Mouse (Mus musculus): ENCODE results near the gene Naip1. TPM values are rescaled to one million over a fixed set of nuclear protein-coding genes. Genes with fewer than 3 reads are reported as not detected.
"Not testable (repeated sequence)": the region's sequence is repeated elsewhere in the genome, so short reads cannot be mapped to it uniquely, and the experiment has no call there.

Naip1 gene
- not detected in 2 replicates for total RNA-seq (2017)

DNA sequence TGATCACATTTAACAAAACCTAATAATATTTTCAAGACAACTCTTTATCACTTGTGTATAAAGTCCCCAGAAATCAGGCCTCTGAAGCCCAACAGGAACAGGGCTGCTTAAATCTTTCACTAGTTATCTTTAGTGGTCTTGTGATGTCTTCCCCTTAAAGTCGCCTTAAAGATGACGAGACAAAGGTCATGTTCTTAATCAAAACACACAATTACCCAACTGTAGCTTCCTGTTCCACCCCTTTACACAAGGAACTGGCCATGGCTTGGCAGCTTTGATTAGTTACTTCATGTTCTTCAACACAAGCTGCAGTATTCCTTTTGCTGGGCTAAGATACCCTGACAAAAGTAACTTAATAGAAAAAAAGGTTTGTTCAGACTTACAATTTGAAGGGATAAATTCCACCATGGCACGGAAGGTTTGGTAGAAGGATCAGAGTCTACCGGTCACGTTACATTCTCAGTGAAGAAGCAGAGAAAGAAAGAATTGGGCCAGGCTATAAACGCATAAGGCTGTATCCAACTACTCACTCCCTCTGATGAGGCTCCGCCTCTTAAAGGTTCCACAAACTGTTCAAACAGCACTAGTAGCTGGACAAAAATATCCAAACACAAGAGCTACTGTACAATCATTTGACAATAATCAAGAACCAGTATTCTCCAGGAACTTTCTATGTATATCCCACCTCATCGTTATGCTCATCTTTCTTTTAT lies at the start of gene Naip1:
Gene Naip1, minus strand, starts transcription at position 455 of the 713 bp plus-strand sequence.
- not testable (repeated sequence) for ATAC-seq (replicated peaks in 1 of 2; ENCODE audit: insufficient read depth in 1 of 2, low FRiP score in 2 of 2, low TSS enrichment in 1 of 2, low read depth in 1 of 2, poor library complexity in 2 of 2, severe bottlenecking in 2 of 2)

DNA sequence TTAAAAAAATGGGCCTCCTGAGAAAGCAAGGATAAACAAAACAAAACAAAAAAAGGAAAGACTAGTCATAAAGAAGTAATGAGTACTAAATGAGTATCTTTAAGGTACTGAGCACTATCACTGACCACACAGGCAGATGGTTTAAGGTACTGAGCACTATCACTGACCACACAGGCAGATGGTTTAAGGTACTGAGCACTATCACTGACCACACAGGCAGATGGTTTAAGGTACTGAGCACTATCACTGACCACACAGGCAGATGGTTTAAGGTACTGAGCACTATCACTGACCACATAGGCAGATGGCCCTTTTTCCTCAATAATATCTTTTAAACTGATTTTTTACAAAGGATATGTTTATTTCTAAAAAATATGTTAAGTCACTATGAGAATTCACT lies 47.0 kb upstream of the Naip1 start:
- ATAC-seq (replicated peaks in 1 of 2; ENCODE audit: insufficient read depth in 1 of 2, low FRiP score in 2 of 2, low TSS enrichment in 1 of 2, low read depth in 1 of 2, poor library complexity in 2 of 2, severe bottlenecking in 2 of 2), result not testable (repeated sequence)

DNA sequence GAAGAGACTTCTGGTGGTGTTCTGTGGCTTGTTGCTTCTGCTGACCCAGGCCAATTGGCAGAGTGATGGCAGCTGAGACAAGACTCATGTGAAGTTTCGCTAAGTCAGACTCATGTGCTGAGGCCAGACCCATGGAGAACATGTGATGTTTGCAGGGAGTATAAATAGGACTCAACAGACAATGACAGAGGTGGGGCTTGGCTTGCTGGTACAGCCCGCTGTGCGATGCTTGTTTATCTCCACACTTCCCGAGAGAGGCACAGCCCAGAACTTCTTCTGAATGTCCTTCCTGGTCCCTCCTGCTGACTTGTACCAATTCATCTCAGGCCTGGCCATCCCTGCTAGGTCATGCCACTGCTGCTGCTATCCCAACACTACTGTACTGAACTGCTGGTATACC lies 42.7 kb upstream of the Naip1 start:
- no peak for ATAC-seq (replicated peaks in 1 of 2; ENCODE audit: insufficient read depth in 1 of 2, low FRiP score in 2 of 2, low TSS enrichment in 1 of 2, low read depth in 1 of 2, poor library complexity in 2 of 2, severe bottlenecking in 2 of 2)

DNA sequence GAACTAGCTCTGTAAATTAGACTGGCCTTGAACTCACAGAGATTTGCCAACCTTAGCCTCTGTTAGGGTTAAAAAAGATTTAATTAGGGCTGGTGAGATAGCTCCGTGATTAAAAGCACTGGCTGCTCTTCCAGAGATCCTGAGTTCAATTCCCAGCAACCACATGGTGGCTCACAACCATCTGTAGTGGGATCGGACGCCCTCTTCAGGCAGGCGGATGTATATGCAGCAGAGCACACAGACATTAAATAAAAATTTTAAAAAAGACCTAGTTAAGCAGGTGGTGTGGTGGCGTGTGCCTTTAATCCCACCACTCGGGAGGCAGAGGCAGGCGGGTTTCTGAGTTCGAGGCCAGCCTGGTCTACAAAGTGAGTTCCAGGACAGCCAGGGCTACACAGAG lies 41.7 kb upstream of the Naip1 start:
- not testable (repeated sequence) for ATAC-seq (replicated peaks in 1 of 2; ENCODE audit: insufficient read depth in 1 of 2, low FRiP score in 2 of 2, low TSS enrichment in 1 of 2, low read depth in 1 of 2, poor library complexity in 2 of 2, severe bottlenecking in 2 of 2)

DNA sequence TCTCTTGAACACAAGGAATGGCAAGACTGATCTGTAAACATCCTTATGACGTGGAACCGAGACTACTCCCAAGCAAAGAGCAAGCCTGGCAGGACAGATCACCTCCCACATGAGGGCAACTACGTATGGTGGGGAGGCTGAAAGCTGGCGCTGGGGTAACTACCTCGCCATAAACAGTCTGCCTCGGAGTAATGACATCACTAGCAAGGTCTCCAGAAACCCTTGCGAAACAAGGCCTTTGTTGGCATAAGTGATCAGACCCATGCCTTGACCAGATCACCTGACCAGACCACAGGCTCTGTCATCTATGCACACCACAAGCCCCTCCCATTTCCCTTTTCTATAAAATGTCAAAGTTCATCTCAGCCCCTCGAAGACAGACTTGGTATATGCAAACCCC lies 40.6 kb upstream of the Naip1 start:
- peak in 1 of 2 experiments; percentile 31; a peak in 2 of 4 replicates for ATAC-seq (replicated peaks in 1 of 2; ENCODE audit: insufficient read depth in 1 of 2, low FRiP score in 2 of 2, low TSS enrichment in 1 of 2, low read depth in 1 of 2, poor library complexity in 2 of 2, severe bottlenecking in 2 of 2)

DNA sequence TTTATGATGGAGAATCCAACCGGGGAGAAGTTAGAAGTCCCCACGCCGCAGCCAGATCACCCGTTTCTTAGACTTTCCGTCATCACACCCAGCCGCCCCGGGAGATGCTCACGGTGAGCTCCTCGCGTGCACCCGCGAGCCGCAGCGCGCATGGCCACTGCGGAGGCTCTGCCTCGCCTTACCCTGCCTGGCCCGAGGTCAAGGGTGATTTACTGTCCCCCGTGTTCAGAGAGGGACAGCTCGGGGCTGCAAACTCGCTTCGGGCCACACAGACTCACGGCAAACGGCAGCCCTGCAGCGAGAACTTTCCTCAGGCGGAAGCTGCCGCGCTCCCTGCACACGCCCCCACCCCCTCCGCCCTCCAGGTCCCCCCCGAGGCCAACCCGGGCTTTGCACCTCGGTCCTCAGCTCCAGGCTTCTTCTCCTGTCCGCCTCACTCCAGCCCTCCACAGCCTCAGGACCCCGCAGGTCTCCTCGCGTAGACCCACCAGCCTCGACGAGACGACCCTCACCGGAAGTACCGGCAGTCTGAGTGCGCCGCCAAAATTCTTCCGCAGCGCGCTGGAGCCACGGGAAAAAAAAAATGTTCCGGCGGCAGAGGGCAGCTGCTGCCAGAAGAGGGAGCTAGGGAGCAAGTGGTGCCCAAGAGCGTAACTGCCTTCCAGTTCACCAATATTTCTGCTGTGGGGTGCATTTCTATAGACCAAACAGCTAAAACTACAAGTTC lies 39.6 kb upstream of the Naip1 start, which contains the start of gene Gtf2h2:
Gene Gtf2h2, minus strand, starts transcription at position 519 of the 727 bp plus-strand sequence.
- peak; percentile 87 to 90 for ATAC-seq (replicated peaks in 1 of 2; ENCODE audit: insufficient read depth in 1 of 2, low FRiP score in 2 of 2, low TSS enrichment in 1 of 2, low read depth in 1 of 2, poor library complexity in 2 of 2, severe bottlenecking in 2 of 2)

DNA sequence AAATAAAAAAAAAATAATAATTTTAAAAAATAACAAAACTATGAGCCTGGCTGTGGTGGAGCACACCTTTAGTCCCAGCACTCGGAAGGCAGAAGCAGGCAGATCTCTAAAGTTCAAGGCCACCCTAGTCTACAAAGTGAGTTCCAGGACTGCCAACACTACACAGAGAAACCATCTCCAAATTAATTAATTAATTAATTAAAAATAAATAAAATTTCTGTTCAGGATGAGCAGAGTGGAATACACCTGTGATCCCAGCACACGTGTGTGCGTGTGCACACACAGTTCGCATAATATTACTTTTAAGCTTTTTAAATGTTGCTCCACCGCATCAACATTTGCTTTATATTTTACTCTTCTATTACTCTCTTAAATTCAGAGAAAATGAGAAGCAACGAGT lies 39.0 kb upstream of the Naip1 start:
- ATAC-seq (replicated peaks in 1 of 2; ENCODE audit: insufficient read depth in 1 of 2, low FRiP score in 2 of 2, low TSS enrichment in 1 of 2, low read depth in 1 of 2, poor library complexity in 2 of 2, severe bottlenecking in 2 of 2), result no peak

DNA sequence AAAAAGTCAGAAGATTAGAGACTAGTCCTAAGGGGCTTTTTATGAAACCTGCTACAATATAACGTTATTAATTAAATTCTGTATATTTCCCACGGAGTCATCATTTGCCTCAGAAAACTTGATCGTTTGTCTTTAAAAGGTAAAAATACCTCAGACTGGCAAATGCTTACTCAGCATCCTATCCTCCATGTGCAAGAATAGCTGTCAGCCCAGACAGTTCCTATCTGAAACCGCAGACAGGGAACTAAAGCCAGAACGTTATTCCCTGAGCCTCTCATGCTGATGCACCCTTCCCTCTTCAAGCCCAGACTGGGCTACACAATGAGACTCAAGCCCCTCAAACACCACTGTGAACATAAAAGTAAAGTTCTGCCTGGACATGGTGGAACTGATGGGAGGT lies 37.8 kb upstream of the Naip1 start:
- ATAC-seq (replicated peaks in 1 of 2; ENCODE audit: insufficient read depth in 1 of 2, low FRiP score in 2 of 2, low TSS enrichment in 1 of 2, low read depth in 1 of 2, poor library complexity in 2 of 2, severe bottlenecking in 2 of 2), result no peak

DNA sequence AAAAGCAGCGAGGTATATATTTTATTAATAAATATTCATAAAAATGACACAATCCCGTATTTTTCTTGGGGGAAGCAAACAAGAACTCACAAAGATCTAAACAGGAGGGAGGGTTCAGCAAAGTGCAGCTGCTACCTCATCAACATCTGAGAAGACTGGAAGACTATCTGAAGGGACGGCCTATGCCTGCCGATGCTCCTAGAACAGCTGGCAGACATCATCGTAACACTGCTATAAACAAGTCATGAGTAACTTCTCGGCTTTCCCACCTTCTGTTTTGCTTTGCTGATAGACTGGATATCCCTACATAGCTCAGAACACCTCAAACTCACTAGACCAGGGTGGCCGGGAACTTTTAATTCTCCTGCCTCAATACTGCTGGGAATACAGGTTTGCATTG lies 30.9 kb upstream of the Naip1 start:
- ATAC-seq (replicated peaks in 1 of 2; ENCODE audit: insufficient read depth in 1 of 2, low FRiP score in 2 of 2, low TSS enrichment in 1 of 2, low read depth in 1 of 2, poor library complexity in 2 of 2, severe bottlenecking in 2 of 2), result no peak

DNA sequence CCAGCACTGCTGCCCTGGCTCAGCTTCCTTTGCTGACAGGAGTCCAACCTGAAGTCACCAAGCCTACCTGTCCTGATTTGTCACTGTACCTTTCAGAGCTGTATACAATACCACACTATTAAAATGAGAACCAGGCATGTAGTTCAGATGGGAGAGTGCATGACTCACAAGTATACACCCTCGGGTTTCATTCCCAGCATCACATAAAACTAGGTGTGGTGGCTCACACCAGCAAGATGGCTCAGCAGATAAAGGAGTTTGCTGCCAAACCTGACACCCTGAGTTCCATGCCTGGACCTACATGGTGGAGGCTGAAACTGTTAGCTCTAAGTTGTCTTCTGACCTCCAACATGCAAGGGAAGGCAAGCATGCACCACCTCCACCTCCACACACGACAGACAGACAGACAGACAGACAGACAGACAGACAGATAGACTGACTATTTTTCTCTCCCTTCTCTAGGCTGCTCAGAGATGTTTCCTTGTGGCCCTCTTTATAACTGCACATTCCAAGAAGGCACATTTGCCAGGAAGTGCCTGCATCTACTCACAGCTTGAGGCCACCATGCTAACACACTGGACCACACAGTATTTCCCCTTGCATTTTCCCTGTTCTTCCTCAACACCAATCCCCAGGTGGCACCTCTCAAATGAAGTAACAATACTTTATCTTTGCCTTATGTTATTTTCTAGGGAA lies 11.0 kb upstream of the Naip1 start:
- no peak for ATAC-seq (replicated peaks in 1 of 2; ENCODE audit: insufficient read depth in 1 of 2, low FRiP score in 2 of 2, low TSS enrichment in 1 of 2, low read depth in 1 of 2, poor library complexity in 2 of 2, severe bottlenecking in 2 of 2)

DNA sequence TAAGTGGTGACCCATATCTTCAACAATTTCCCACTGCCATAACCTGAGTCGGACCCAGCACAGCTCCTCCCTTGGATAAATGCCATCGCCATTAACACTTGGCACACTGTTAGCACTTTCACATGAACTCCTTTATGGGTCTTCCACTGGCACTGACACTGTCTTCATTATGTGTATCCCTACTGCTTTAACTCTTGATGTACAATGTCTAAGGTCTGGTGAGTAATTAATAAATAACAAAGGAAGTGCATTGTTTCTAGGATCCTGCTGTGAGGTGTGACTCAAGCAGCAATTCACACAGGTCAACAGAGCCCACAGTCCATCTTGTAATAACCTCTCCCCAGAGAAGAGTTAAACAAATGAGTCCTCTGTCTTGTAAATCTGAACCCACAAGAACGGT lies 8.7 kb upstream of the Naip1 start:
- no peak for ATAC-seq (replicated peaks in 1 of 2; ENCODE audit: insufficient read depth in 1 of 2, low FRiP score in 2 of 2, low TSS enrichment in 1 of 2, low read depth in 1 of 2, poor library complexity in 2 of 2, severe bottlenecking in 2 of 2)

DNA sequence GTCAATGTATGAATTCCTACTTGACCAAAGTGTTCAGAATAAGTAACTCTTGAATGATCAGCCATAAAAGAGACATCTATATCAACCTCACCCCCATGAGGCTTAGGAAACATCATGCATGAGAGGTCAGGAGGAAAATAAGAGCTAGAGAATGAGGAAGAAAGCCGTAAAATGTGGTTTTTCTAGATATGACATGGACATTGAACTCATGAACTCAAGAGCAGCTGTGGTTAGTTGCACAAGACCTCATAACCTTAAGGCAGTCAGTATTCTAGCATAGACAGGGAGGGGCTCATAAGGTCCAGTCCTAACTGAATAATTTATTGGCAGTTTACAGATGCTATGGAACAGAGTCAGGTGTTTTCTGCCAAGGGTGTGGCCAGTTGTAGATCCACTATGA lies 3.2 kb downstream of the Naip1 start:
- ATAC-seq (replicated peaks in 1 of 2; ENCODE audit: insufficient read depth in 1 of 2, low FRiP score in 2 of 2, low TSS enrichment in 1 of 2, low read depth in 1 of 2, poor library complexity in 2 of 2, severe bottlenecking in 2 of 2), result no peak; a peak in 1 of 4 replicates

DNA sequence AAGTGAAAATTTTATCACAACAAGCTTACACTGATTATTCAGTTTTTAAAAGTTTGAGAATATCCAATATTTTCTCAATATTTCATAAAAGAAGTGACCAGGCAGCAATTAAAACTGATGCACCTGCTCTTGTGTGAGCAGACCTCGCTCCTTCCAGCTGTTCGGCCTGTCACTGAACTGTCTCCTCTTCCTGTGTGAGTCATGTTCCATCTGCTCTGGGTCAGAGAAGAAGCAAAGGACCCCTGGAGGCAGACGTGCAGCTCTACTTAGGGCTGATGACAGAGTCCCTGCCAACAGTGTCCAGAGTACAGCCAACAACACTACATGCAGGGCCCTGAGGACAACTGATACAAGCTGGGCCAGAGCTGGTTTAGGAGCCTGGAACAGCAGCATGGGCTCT lies 12.6 kb downstream of the Naip1 start:
- ATAC-seq (replicated peaks in 1 of 2; ENCODE audit: insufficient read depth in 1 of 2, low FRiP score in 2 of 2, low TSS enrichment in 1 of 2, low read depth in 1 of 2, poor library complexity in 2 of 2, severe bottlenecking in 2 of 2), result no peak

DNA sequence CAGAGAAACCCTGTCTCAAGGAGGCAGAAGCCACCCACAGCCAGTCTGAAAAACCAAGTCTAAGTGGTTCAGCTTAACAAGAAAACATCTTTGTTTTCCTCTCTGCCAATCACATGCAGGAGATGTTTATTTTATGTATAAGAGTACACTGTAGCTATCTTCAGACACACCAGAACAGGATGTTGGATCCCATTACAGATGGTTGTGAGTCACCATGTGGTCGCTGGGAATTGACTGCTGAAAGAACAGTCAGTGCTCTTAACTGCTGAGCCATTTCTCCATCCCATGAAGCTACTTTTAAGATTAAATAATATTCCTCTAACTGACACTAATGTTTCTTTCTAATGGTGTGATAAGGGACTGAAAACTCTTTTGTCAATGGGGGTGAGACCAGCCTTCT lies 14.0 kb downstream of the Naip1 start:
- ATAC-seq (replicated peaks in 1 of 2; ENCODE audit: insufficient read depth in 1 of 2, low FRiP score in 2 of 2, low TSS enrichment in 1 of 2, low read depth in 1 of 2, poor library complexity in 2 of 2, severe bottlenecking in 2 of 2), result no peak

DNA sequence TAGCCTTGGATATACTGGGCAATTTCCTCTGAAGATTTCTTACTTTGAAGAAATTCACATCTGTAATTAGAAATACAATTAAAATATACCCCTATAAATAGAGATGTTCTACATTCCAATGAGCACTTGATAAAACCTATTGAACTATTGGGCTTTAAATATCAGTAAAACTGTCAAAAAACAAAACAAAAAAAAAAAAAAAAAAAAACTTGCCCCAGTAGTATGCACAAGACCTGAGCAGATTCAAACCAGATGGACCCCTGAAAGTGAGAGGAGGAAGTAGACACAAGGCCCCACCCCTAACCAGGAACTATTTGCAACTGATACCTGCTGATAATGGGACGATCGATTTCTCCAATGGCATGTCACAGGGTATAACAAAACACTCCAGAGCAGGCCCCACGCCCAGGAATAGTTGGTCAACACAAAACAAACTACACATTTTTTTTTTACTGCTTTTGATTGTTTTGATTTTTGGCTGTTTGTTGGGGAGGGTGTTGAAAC lies 15.3 kb downstream of the Naip1 start:
- ATAC-seq (replicated peaks in 1 of 2; ENCODE audit: insufficient read depth in 1 of 2, low FRiP score in 2 of 2, low TSS enrichment in 1 of 2, low read depth in 1 of 2, poor library complexity in 2 of 2, severe bottlenecking in 2 of 2), result no peak

DNA sequence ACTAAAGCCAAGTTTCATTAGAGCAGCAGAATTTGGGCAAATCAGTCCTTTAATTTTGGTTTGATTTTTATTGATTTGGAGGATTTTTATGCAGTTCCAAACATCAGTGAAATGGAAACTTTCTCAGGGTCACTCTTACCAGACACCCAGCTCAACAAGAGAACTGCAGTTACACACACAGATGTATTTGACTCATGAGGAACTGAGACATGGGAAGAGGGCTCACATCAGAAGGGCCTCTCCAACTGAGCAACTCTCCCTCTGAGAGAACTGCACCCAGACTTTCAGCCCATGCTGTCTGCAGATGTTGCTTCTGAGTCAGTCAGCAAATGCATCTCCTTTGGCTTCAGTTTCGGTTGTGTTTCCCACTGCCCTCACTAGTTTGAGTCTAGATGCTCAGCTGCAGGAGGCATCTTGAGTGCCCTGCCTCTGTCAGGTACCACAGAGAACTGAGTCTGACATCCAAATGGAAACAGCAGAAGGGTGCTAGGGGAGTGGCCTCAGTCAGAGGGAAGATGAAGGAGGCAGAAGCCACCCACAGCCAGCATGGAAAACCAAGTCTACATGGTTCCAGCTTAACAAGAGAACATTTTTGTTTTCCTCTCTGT lies 16.0 kb downstream of the Naip1 start:
- not testable (repeated sequence) for ATAC-seq (replicated peaks in 1 of 2; ENCODE audit: insufficient read depth in 1 of 2, low FRiP score in 2 of 2, low TSS enrichment in 1 of 2, low read depth in 1 of 2, poor library complexity in 2 of 2, severe bottlenecking in 2 of 2)

DNA sequence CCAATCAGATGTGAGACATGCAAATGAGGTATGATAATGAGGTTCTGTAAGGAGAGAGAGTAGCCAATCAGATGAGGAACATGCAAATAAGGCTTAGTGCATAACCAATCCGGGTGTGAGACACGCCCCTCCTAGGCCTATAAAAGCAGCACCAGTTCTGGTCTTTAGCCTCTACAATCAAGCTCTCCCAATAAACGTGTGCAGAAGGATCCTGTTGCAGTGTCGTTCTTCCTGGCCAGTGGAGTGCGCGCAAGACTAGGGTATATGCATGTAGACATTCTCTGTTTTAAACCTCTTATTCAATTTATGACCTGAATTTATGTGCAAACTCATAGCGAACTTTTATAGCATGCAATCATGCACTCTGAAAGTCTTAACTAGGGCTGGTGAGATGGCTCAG lies 32.7 kb downstream of the Naip1 start:
- ATAC-seq (replicated peaks in 1 of 2; ENCODE audit: insufficient read depth in 1 of 2, low FRiP score in 2 of 2, low TSS enrichment in 1 of 2, low read depth in 1 of 2, poor library complexity in 2 of 2, severe bottlenecking in 2 of 2), result not testable (repeated sequence)

DNA sequence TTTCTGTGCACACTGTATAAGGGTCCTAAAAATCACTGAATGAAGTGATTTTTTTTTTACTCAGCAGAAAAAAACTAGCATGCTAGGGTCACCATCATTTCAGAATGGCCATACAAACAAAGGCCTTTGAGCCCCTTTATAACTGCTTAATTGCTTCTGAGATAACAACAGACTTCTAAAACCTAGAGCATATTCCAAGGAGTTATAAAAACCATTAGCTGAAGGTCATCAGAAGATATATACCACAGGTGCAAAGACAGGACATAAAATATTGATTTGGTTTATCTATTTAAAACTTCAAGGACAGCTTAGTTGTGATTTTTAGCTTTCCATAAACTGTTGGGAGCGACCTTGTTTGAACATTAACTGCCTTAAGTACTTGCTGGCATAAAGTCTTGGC lies 38.2 kb downstream of the Naip1 start:
- no peak for ATAC-seq (replicated peaks in 1 of 2; ENCODE audit: insufficient read depth in 1 of 2, low FRiP score in 2 of 2, low TSS enrichment in 1 of 2, low read depth in 1 of 2, poor library complexity in 2 of 2, severe bottlenecking in 2 of 2)
